Mouse (Mus musculus) layer of hippocampus, postnatal 36 days (tissue): ENCODE results near the gene Plekhm3. TPM values are rescaled to one million over a fixed set of nuclear protein-coding genes. Genes with fewer than 3 reads are reported as not detected.

Experiments used
- DNase-seq, 2 experiments: peaks; one replicate each; pipeline ENCODE4 v3.0.0; 2022
- total RNA-seq, 2 experiments: library from RNA; stranded (reverse); gene quantifications; 2 replicates each; pipeline ENCODE4 v1.2.3; 2021

Gene Plekhm3
- total RNA-seq, 2 experiments from 2014 or later: 30.7 to 35.0 TPM

DNA sequence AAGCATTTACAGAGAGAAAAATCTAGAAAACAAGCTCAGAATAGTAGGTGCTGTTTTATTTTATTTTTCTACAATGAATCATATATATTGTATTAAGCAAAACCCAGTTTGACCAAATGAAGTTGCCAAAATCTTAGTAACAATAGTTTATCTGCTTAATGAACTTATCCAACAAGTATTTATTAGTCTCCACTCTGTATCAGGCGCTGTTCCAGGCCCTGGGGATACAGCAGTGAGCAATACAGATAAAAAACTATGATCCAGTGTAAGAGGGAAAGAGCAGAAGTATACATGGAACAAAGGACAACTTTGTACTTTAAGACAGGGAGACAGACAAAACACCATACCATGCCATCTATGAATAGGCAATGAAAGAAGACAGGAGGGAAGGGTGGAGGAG lies 81.5 kb downstream of the Plekhm3 start:
- no peak for DNase-seq

DNA sequence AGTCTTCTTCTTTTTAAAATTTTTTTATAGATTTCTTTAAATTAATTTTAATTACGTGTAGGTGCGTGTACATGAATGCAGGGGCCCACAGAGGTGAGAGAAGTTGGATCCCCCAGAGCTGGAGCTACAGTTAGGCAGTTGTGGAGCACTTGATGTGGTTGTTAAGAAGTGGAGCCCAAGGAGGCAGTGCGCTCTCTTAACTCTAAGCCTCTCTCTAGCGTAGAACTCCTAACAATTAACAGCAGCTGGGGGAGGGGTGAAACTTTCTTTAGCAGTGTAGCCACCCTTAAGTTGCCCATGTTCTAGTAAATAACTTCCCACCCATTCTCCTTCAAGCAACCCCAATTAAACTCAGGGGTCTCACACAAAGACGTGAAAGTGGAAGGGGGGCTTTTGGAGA lies 84.7 kb downstream of the Plekhm3 start:
- no peak for DNase-seq

DNA sequence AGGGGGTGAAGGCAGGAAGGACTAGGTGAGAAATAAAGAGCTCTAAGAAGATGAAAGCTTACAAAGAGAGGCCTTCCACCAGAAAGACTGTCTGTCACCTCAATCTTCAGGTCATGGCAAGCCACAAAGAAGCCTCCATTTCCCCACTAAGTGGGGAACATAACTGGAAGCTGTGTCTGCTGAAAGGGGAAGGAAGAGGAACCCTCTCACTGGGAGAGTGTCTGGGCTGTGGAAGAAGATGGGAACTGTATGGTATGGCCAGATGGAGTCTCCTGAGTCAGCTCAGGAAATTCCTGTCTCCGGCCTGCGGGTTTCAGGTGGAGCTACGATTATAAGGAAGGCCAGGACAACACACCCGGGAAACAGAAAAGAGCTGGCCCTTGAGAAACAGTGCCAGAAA lies 88.9 kb downstream of the Plekhm3 start:
- DNase-seq: no peak

DNA sequence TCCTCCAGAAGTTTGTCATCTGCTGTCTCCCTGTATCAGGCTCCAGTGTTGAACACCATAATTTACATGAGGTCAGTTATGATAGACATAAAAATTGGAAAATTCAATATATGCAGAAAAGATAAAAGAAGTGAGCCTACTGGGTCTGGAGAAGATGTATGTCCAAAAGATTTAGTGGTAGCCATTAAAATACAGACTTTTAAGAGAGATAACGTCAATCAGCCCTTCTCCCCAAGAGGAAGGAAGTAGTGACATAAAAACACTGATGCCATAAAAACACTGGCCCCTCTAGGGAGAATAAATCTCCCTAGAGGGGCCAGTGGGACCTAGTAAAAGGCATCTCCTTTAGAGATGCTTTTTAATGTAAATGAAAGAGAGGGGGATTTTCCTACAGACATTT lies 90.5 kb downstream of the Plekhm3 start:
- no peak for DNase-seq

DNA sequence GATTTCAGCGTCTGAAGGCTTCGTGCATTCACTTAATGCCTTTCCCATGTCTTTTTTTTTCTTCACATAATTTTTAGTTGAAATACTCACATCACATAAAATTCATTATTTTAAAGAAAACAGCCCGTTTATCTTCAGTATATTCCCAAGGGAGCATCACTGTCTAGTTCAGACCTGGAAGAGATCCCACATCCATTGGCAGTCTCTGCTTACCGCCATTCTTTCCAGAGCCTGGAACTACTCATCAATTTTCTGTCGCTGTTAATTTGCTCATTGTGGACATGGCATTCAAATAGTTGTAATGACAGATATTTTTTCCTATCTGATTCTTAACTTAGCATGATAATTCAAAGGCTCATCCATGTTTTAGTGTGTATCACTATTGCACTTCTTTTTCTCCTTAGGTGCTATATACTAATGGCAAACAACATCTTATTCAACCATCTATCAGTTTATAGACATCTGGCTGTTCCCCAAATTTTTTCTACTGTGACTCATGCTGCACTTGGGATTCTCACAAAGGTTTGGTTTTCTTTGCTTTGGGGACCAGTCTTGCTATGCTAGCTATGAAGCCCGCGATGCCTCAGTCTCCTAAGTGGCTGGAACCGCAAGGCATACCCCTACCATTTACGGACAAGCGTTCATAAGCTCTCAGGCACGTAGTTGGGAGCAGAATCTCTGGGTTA lies 96.2 kb downstream of the Plekhm3 start:
- DNase-seq: no peak

DNA sequence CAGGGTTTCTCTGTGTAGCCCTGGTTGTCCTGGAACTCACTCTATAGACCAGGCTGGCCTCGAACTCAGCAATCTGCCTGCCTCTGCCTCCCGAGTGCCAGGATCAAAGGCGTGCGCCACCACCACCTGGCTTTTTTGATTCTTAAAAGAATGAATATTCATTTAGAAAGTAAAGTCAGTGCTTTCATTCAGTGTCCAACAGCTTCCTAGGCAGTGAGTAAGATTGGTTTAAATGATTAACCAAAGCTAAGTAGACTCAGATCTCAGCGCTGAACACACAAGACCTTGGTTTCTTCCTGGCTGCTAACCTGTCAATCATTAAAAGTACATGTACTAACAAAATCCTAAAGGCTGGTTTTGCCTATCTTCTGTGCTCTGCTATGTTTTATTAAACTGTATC lies 96.8 kb downstream of the Plekhm3 start:
- no peak for DNase-seq

DNA sequence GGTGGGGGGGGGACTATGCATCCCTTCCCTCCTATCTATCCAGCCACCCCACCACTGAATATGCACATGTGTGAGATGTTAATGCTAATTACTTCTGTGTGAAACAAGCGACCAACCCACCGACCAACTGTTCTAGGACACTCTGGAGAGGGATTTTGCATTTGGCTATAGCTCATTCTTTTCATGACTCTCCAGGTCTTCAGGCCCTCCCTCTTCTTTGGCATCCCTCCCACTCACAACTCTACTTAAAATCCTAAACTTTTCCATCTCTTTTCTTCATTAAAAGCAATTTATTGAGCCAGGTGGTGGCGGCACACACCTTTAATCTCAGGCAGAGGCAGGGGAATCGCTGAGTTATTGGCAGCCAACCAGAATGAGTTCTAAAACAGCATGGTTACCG lies 101.8 kb downstream of the Plekhm3 start:
- no peak for DNase-seq

DNA sequence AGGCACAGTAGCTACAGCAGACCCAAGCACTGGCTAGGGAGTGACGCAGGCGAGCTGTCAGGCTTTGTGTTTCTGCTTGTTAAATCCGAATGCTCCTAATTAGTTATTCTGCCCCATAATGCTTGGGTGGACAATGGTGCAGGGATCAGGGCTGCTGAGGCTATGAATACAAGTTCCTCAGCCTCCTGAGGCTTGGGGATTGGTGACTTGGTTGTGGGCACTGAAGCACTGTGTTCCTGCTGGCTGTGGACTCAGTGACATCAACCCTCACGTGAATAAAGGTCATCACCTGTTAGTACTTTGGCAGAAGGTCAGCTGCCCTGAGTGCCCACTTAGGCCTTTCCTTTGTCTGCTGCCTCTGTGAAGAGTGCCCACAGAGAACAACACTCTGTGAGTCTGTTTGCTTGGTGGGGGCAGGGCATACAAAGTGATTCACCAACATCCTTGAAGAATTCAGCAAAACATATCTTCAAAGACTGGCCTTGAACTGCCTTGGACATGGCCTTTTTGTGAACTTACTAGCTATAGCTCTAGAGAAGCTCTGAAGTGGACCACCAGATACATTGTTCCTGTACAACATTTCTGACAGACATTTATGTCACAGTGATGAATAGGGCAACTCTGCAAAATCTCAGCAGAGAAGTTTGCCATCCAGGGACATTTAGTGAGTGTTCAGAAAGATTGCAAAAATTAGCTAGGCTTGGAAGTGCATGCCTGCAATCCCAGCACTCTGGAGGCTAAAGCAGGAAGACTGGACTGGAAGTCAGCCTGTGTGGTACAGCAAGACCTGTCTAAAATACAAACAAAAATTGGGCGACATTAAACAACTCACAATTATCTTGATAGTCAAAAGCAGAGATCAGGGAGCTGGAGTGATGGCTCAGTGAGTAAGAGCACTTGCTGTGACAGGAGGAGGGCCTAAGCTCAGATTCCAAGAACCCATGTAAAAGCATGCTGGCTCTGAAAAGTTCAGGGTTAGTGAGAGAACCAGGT lies 102.6 kb downstream of the Plekhm3 start:
- DNase-seq: no peak

DNA sequence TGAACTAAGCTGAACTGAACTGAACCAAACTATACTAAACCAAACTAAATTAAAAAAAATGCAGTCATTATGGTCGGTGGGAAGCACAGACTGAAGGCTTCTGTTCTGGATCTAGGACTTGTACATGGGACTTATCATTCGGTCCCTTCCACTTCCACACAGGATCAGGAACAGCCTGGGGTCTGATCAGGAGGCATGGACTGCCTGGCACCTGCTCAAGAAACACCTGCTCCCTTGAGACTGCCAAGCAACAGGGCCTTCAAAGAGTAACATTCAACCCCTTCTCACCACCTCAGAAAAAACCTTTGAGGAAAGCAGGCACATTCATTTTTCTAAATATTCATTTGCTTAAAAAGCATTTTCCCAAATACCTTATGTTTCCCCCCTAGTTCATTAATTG lies 103.4 kb downstream of the Plekhm3 start:
- no peak for DNase-seq

DNA sequence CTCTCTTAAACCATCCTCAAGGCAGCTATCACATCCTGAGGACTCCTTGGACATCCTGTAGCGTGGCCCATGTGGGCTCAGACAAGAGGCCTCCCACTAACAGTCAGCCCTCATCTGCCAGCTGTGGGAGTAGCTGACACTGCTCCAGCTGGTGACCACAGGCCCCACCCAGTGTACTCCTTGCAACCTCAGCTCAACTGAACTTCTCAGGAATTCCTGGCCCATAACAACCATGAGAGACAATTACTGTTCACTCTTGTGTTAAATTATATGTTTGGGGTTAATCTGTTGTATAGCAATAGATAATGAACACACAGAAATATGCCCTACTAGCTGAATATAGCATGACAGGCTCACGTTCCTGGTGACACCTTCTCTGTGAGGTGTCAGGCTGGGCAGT lies 104.4 kb downstream of the Plekhm3 start:
- DNase-seq: no peak

DNA sequence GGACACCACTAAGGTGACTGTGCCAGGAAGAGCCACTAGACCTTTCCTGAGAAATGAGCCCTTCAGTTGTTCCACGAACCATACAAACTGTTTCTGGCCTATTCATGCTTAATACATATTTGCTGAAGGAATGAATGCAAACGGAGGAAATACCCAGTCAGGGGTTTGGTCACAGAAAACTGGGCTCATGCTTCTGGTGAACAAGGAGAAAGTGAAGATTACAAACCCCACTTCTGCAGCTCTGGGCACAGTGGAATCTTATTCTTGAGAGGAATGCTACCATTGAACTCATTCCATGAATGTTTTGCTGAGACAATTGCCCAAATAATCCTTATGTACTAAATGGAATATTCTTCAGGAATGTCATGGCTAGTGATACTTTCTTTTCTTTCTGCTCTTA lies 106.3 kb downstream of the Plekhm3 start:
- DNase-seq: no peak

DNA sequence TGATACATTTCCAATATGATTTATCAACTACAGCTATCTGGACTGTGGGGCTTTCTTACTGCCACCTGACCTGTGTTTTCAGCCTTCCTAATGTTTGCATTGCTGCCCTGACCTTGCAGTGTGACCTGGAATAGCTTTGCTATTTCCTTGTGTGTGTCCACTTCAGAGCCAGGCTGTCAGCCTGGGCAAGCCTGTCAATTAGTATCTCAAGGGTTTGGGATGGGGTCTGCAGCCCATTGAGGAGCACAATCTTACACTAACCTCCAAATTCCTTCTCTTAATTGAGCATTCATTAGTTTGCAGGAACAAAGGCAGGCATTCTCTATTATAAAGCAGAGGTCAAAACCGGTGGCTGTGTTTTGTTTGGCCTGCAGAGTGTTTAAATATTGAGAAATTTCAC lies 107.6 kb downstream of the Plekhm3 start:
- DNase-seq: no peak

DNA sequence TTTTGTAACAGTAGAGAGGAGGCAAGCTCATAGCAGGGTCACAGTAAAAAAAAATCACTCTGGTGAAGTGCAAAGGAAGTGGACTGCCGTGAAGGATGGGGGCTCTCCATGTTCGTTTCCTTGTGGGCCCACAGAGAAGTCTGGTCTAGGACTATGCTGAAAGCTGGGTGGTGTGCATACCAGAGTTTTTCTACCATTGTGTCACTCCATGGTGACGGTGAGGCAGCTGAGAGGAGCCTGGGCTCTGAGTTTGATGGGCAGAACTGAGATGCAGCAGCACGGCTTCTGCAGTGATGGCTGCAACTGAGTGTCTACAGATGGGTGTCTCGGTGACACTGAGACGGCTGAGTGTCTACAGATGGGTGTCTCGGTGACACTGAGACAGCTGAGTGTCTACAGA lies 108.5 kb downstream of the Plekhm3 start:
- no peak for DNase-seq

DNA sequence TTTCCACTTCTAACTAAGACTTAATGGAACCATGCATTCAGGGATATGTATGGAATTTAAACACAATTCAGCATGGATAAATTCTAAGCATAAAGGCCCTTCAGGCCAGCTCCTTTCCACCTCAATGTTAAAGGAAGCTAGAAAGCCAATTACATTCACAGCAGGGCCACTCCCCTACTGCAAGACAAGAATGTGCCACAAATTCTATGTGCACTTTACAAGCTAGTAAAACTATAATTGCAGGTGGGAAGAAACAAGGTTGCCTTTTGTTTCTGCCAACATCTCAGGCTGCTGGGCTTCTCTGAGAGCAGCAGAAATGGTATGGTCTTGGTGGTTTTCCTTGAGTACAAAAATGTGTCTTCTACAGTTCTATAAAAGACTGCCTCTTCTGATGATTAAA lies 109.1 kb downstream of the Plekhm3 start:
- DNase-seq: no peak

DNA sequence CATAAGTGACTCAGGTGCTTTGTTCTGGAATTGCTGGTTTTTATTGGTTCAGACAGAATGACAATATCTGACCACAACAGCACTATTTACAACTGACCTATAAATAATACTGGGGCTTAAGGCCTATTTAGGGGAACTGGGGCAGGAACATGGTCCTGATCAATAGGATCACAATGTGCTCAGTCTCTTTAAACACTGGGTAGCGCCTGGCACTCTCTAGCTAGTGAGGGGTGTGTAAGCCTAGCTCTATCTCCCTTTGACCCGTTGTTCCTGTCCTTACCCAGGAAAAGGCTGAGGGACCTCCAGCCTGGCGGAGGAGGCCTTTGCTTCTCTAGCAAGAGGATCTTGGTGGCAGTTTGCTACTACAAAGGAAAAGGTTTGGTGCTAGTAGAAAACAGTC lies 111.6 kb downstream of the Plekhm3 start:
- no peak for DNase-seq

DNA sequence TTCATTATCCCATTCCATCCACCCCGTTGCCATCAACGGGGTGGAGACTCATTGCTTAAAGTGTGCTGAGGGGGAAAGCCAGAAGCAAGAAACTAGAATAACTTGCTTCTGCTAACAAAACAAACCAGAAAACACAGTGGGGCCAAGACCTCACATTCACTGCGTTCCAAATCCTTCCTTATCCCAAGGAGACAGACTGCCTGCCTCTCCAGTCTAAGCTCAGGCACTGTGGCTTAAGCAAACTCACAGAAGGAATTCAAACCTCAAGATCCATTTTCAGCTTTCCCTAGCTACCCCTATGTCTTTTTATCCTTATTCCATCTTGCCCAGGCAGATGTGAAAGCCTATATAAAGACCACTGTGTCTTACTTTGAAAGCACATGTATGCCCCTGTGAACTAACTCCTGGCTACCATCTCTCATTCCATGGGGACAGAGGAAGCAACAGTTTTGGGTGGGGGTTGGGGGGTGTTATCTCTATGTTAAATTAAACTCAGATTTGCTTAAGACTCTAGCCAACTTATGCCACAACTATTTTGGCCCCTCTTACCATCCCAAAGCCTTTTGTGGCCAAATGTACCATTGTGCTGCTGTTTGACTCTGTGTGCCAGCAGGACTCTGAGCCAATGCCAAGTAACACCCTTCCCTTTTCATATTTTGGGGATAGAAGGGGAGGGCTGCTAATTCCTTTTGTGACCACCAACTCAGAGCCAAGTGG lies 112.6 kb downstream of the Plekhm3 start:
- DNase-seq: no peak

DNA sequence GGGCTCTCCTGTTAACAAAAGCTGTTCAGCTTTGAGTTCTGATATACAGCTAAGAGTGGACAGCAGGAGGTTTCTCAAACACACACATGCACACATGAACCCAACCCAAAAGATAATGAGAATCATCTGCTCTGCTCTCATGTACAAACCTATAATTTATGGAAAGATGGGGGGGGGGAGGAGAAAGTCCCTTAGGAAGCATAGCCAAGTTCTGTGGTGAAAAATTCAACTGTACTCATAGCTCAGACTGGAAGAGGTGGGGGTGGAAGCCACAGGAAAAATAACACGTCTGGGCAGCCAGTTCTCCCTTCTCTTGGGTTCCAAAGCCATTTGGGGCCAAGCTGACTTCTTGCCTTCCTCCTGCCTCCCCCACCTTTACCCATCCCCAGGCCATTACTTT lies 115.7 kb downstream of the Plekhm3 start:
- DNase-seq: no peak

DNA sequence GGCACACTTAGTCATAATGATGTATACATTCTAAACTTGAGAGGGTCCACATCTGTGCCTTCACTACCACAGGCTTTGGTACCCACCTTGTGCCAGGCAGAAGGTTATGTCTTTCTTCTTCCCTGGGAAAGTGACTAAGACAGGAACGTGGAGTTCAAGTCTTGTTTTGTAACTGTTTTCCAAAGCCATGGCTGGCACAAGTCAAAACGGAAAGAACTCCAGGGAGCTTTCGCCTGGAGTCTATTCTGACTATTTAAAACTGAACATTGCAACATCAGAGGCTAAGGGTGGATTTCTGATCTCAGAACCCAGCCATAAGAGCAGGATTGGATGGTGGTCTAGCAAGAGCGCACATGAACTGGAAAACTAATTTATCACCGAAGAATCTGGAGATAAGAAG lies 120.0 kb downstream of the Plekhm3 start:
- DNase-seq: no peak

DNA sequence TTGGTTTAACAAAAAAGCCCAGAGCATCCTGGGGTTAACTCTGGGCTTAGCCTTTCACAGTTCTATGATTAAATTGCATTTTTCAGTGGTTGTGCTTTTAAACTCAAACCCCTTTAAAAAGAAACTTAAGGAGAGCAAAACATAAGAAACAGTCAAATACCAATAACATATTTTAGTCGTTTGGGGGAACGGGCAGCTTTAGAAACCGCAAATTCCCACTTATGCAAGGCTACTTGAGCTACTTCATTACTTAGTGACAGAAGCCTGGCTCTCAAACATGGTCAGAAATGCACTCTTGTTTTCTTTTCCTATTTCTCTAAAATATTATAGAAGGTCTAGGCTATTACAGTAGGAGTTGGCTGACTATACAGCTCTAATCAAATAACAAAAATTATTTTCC lies 120.5 kb downstream of the Plekhm3 start:
- no peak for DNase-seq

DNA sequence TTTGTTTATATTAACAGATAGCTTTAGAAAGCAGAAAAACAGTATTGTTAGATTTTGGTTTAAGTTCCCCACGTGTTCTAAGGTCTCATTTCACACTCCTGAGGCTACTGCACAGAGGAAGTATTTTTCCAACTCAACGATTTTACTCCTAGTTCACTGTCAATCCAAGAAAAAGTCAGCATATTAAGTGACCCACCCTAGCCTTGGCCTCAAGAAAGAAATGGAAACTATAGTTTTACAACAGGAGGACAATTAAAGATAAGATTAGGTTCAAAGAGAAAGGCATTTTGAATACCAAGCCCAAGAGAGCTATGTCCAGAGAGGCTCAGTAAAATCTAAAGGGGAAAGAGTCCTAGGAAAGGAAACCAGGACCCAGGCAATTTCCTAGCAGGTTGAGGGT lies 125.1 kb downstream of the Plekhm3 start:
- no peak for DNase-seq

DNA sequence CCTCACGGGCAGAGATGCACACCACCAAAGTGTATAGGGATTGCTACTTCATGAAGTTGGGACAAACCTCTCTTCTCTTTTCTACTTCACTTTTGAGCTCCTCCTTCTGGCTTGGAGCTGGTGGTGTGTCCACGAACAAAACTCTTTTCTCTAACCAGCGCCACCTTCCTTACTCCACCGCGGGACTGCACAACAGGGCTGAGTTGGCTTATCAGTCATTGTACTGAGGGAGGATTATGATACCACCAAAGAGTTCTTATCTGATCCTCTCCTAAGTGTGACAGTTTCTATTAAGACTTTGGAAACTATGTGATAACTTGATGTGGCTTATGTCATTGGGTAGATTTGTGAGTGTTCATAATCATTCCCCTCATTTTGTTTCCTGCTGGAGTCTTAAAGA lies 129.2 kb downstream of the Plekhm3 start:
- DNase-seq: no peak

DNA sequence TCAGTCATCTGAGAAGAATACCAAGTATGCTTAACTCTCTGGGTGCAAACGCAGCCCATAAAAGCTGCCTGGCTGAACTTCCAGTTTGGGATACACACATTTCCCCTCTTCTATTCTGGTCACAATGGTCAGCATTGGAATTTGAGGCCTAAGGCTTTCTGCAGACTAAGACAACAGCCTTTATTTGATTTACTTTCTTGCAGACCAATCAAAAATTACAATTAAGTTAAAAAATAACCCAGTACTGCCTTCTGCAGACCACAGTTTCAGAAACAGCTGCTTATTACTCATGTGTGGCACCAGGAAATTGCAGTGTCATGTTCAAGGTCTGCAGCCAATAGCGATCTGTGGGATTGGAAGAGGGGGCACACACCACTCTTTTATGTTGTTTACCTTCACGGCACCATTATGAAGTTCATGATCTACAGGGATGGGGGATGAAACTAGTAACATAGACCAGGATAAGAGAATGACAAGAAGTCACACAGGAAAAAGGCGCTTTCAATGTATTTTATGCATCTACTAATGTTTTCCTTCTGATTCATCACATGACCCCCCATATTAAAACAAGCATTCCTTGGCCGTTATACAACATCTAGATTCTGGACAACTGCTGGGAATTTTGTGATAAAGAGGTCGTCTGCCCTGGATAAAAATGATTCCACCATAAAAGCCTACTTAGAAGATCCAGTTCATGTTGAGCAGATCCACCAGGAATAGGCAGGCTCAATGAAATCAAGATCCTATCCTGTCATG lies 130.1 kb downstream of the Plekhm3 start:
- no peak for DNase-seq

DNA sequence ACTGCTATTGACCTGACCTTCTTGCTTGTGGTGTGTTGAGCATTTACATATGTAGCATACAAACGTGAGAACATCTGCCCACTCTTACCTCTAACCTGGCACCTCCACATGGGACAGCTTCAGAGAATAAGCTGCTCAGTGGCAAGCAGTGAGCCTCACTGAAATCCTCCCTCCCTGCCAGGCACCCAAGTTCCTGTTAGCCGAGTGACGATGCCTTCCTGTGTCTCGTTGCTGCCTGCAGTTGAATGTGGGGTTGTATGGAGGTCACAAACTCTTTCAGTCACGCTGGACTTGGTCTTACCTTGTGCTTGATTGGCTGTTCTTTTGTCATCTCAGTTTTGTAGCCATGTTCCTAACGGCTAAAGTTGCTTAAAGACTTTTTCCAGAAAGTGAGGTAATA lies 133.1 kb downstream of the Plekhm3 start:
- DNase-seq: no peak
